In the genomic region with DNA sequence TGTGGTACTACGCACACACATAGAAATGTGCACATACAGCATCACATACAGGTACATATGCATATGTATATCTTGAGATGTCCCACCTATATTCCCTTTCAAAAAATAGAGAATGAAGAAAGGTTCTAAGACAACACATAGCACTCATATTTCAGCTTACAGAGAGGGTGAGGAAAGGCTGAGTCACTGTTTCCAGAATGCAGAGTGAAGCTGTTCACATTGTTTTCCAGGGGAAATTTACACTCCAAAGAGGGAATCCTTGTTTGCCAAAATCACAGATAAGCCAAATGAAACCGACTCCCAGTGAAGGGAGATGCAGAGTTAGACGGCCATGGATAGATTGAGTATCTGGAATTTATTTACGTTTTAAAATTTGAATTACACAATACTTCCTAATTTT, we compare ENCODE assay signal across 23 mouse cellular contexts. TPM values are rescaled to one million over a fixed set of nuclear protein-coding genes. Genes with fewer than 3 reads are reported as not detected.
"Had no signal": no experiment of that assay in that cellular context is flagged by ENCODE, and none has a peak within 500 bp of the region (broad histone marks: within the 10 kb centered on the region; RNA-seq: fewer than 3 reads in every experiment).

No protein-coding gene starts in this region.

- H3K27me3 ChIP-seq: limb, embryonic 12.5 days; limb, embryonic 15.5 days; lung, embryonic 15.5 days; megakaryocyte, embryonic 14.5 days; midbrain, embryonic 13.5 days; neural tube, embryonic 13.5 days had no signal

- H3K4me1 ChIP-seq: limb, embryonic 12.5 days; limb, embryonic 15.5 days; lung, embryonic 15.5 days had no signal

- H3K9me3 ChIP-seq: limb, embryonic 12.5 days; limb, embryonic 15.5 days; lung, embryonic 15.5 days; megakaryocyte, embryonic 14.5 days; midbrain, embryonic 10.5 days; midbrain, embryonic 13.5 days; neural tube, embryonic 13.5 days had no signal

- ATAC-seq: liver, postnatal 0 days; midbrain, embryonic 13.5 days; midbrain, embryonic 16.5 days had no signal

- DNase-seq: kidney, postnatal 14 days; kidney, postnatal 4 days; left cerebral cortex, postnatal 4 days; liver, postnatal 0 days; lung, postnatal 10 days; lung, postnatal 36 days; retina, postnatal 1 day; right cerebral cortex, postnatal 25 days; thymus, adult 18-20 months; thymus, postnatal 4 days had no signal

- H3K4me3 ChIP-seq: limb, embryonic 12.5 days; limb, embryonic 15.5 days; lung, embryonic 15.5 days; megakaryocyte, embryonic 14.5 days; midbrain, embryonic 10.5 days; midbrain, embryonic 13.5 days; myocyte; neural tube, embryonic 13.5 days had no signal

- H3K4me2 ChIP-seq: limb, embryonic 12.5 days; limb, embryonic 15.5 days; liver, embryonic 11.5 days; lung, embryonic 15.5 days; midbrain, embryonic 13.5 days; neural tube, embryonic 13.5 days had no signal

- H3K27ac ChIP-seq: limb, embryonic 12.5 days; limb, embryonic 15.5 days; liver, embryonic 14.5 days; lung, embryonic 15.5 days; midbrain, embryonic 10.5 days; midbrain, embryonic 13.5 days; neural tube, embryonic 13.5 days had no signal

- H3K36me3 ChIP-seq: limb, embryonic 12.5 days; limb, embryonic 15.5 days; lung, embryonic 15.5 days; midbrain, embryonic 10.5 days; midbrain, embryonic 13.5 days; neural tube, embryonic 13.5 days had no signal

- H3K9ac ChIP-seq: limb, embryonic 12.5 days; limb, embryonic 15.5 days; liver, embryonic 14.5 days; liver, postnatal 0 days; lung, embryonic 15.5 days; midbrain, embryonic 13.5 days; neural tube, embryonic 13.5 days had no signal

RNA-seq across cellular contexts. Expression of a gene that starts 25.8 kb away (rescaled TPM):
- polyA plus RNA-seq: kidney, embryonic 16.5 days; limb, embryonic 12.5 days; limb, embryonic 15.5 days; liver, embryonic 11.5 days; liver, postnatal 0 days; lung, embryonic 15.5 days; midbrain, embryonic 10.5 days; midbrain, embryonic 13.5 days; midbrain, embryonic 16.5 days; neural tube, embryonic 13.5 days; stomach, embryonic 16.5 days had no signal
